Mouse (Mus musculus) neutrophil, adult 5-6 weeks (primary cell): Measurements from ENCODE around the gene Cep131. TPM values are rescaled to one million over a fixed set of nuclear protein-coding genes. Genes with fewer than 3 reads are reported as not detected.

Experiments used
- ATAC-seq: fragments of 151-379, 151-347 bp; 2 replicates; pipeline ENCODE4 v1.8.0; 2017; ENCODE audit warnings: mild to moderate bottlenecking, moderate TSS enrichment; ENCODE audit not compliant: insufficient number of reproducible peaks, poor library complexity, low FRiP score, severe bottlenecking; ENCODE audit errors: extremely low read depth
- total RNA-seq: library from RNA; stranded (forward); fragments of 200-1000 nt; gene quantifications from 2 replicates; pipeline ENCODE4 v1.2.3, GENCODE M21; 2017

Gene Cep131
- total RNA-seq, 1 experiment from 2014 or later = 6.3 TPM

DNA sequence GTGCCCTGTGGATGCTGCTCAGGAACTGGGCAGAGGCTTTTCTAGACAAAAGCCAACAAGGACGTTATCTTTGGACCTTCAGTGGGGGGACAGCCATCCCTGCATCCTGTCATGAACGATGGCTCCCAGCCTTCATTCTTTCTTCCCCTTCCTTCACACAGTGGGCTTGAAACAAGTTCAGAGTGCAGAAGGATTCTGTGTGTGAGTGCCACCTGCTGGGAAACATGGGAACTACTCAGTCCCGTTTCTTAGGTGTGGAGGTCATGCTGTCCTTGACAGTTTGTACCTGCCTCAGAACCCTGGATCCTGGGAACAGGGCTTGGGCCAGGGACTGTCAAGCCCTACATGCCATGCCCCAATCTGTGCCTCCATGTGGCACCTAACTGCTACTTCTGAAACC, 14.4 kb upstream of the Cep131 start:
- ATAC-seq = peak; percentile 30; the same call in 1 of the 2 replicates

DNA sequence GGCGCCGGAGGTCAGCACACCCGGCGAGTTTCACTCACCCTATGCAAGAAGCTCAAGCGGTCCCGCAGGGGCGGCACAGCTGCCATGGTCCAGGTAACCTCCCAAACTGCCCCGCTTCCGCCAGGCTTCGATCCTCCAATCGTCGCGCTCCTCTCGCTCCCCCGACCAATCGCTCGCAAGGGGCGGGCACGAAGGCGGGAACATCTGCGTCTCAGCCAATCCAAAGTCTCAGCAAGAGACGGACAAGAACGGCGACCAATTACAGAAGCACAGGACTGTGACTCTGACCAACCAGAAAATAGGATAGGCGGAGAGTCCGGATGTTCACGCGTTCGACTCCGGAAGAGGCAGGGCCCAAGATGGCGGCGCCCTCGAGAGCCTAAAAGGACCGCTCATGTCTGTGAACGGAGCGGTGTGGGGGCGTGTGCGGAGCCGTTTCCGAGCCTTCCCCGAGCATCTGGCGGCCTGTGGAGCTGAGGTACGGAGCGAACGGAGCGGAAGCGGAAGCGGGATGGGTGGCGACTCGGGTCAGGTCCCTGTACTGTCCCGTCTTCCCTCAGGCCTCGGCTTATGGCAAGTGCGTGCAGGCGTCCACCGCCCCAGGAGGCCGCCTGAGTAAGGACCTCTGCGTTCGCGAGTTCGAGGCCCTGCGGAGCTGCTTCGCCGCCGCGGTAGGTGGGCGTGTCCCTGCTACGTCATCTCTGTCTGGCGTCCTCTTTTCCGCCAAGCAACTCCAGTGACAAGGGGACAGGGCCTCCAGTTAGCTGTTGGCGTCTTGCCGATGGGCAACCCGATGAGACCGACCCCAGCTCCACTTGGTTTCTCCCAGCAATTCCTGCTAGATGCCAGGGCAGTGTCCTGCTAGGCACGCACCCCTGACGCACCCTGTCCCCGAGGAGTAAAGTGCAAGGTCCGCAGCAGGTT, 12.2 kb upstream of the Cep131 start, which contains the start of the genes Tepsin and Ndufaf8:
TSS of gene Tepsin (minus strand) at position 144 of the 924 bp plus-strand sequence.
TSS of gene Ndufaf8 (plus strand) at position 341 of the 924 bp plus-strand sequence.
- ATAC-seq = peak; percentile 94

GRCm38 (mm10) chr11:120092817-120093591, 6.4 kb upstream of the Cep131 start:
- no peak for ATAC-seq

GRCm38 (mm10) chr11:120090661-120091060, 4.0 kb upstream of the Cep131 start:
- no peak for ATAC-seq

DNA sequence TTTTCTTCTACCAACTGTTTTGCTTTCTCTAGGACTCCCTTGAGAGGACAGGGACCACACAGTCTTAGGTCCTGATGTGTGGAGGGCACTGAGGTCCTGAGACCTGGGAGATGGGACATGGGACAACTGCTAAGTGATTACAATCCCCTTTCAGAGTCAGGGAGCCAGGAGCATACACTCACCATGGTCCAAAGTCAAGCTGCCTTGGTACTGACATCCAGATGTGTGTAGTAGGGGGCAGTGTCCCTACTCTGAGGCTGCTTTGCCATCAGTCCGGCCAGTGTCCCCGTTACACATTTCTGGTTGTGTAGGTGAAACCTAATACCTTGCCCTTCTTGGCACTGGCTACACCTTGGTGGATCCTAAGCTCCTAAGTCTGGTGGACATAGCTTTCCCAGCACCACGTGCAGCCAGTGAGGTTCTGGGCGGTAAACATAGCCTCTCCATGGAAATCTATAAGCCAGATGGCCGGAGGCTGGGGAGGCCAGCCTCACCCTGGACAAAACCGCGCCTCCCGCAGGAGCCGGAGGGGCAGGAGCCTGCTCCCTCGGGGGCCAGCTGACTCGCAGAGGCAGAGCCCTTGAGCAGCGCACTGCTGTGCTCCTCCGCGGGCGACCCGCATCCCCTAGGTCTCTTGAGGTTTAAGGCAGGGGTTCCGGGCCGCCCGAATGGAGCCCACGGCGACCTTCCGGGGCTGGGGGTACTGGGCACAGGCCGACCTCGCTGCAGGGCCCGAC, 568 bp downstream of the Cep131 start:
- no peak for ATAC-seq

DNA sequence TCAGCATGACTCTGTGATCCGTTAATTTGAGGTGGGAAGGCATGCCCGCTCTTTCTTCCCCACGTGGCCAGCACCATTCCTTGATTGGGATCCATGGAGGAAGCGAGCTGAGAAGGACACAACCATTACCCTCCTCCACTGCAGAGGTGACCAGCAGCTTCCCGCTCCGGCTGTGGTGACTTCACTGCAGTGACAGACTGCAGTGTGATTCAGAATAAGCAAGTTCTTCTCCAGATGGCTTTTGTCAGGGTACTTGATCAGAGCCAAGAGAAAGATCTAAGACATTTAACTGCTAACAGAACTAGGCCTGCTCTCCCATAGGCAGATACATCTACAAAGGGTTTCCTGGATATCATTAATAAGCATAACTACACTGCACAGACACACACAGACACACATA, 6.3 kb downstream of the Cep131 start:
- no peak for ATAC-seq

GRCm38 (mm10) chr11:120076191-120076590, 10.4 kb downstream of the Cep131 start:
- no peak for ATAC-seq

GRCm38 (mm10) chr11:120072986-120073647, 13.5 kb downstream of the Cep131 start:
- ATAC-seq = no peak

- ATAC-seq = no peak
Measured at GRCm38 (mm10) chr11:120071731-120072320, 14.8 kb downstream of the Cep131 start.

DNA sequence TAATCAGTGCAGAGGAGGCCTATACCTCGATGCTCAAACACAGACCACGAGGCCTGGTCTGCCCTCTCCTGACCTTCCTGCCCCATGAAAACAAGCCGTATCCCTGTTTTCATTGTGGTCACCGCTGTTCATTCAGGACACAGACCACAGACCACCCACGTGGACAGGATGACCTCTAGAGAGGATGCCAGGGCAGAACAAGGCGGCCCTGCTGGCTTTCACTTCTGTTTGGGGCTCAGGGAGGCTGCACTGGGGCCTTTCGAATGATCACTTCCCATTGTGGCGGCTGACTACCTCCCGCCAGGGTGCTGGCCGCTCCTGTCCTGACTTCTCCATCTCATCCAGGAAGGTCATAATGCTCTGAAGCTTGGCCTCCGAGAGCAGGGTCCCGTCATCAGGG, 15.6 kb downstream of the Cep131 start:
- no peak for ATAC-seq

DNA sequence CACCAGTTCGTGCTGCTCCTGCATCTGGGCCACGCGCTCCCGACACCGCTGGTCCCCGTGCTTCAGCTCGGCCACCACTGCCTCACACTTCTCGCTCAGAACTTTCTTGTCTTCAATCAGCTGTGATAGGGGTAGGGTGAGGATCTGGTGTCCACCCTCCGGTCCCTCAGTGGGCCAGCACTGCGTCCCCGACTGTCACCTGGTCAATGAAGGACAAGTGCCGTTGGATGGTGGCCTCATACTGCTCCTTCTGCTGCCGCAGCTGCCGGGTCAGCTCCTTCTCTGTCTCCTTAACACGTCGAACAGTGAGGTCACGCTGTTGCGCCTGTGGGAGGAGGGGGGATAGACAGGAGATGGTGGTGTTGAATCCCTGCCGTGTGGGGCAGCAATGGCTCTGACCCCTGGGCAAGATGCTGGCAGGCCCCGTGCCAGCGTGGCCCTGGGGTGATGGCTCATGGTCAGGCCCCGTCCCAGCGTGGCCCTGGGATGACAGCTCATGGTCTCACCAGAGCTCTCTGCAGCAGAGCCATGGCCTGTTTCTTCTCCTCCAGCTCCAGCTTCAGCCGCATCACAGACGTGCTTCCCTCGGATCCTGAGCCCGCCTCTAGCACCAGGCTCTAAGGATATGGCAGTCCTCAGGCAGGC, 16.2 kb downstream of the Cep131 start:
- no peak for ATAC-seq

DNA sequence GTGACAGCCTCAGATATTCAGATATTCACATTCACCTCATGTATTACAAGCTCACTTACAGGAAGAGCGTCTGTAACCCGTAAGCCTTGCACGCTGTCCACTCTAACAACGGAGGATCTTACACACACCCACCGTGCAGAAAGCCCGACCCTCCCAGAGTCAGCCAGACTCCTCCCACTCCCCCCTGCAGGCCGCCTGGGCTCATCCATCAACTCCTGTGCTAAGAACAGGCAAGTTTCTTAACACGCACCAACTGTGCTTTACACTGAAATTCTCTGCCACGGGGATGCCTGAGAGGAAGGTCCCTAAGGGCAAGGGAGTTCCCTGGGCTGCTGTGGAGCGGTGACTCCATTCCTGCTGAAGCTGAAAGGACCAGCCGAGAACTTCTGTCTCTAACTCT, 17.4 kb downstream of the Cep131 start:
- no peak for ATAC-seq

- ATAC-seq = no peak
Measured at GRCm38 (mm10) chr11:120067834-120068233, 18.8 kb downstream of the Cep131 start.

DNA sequence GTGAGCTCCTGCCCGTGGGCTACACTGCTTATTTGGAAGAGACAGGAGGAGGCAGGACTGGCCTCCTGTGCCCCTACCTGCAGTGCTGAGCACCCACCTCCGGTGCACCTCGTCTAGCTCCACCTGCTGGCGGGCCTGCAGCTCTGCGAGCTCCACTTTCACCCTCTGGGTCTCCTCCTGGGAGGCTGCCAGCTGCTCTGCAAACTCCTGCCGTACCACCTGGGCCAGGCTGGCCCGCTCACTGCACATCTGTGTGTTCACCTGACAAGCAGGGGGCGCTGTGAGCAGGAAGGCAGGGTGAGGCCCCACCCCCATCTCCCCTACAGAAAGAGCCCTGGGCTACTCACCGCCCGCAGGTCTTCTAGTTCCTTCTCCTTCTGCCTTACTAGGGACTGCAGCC, 21.3 kb downstream of the Cep131 start:
- ATAC-seq = peak; percentile 45

DNA sequence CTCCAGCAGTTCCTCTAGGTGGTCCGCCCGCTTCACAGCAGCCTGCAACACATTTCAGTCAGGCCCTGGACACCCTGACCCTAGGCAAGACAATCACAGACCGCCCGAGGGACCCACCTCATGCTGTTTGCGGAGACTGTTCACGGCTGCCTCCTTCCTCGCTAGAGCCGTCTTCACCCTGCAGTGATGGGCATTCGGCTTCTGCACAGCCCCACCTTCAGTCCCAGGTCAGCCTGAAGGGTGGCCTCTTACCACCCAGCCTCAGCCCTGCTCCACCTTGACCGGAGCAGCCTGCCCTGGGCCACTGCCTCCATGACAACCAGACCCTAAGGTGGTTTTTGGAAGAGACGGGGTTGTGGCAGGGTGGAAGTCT, 22.0 kb downstream of the Cep131 start:
- ATAC-seq = no peak

GRCm38 (mm10) chr11:120064006-120064667, 22.5 kb downstream of the Cep131 start:
- 0 out of 2 replicates have a peak, but pooled peaks have one; percentile 15 for ATAC-seq

DNA sequence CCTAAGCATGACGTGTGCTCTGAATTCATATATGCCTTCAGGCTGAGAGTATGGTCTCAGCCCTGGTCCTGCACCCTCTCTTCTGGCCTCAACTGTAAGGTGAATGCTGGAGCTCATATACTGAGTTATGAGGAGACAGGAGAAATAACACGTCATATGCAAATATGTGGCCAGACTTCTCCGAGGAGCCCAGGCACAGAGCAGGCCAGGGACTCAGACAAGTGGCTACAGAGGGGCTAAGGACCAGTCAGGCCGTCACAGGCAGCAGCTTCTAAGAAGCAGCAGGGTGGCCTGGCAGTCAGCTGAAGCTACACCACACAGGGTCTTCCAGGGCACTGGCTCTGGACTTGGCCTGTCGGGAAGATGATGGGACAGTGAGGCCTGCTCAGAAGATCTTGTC, 23.3 kb downstream of the Cep131 start:
- ATAC-seq = no peak
